Mouse (Mus musculus) left cerebral cortex, adult 6 months (tissue): ENCODE results near the gene Maob. TPM values are rescaled to one million over a fixed set of nuclear protein-coding genes. Genes with fewer than 3 reads are reported as not detected.

Experiments
- long read RNA-seq, 2 experiments: library from polyadenylated mRNA; unstranded; transcript quantifications; one replicate each; pipeline ENCODE4 v2.0.0; 2019 to 2020
- polyA plus RNA-seq: library from polyadenylated mRNA; unstranded; fragments of <200 nt; fragmentation: Nextera tagmentation; gene quantifications from 2 replicates; pipeline ENCODE4 v1.2.3, GENCODE M21; 2021

Gene Maob
- polyA plus RNA-seq, result 22.6 and 25.6 TPM in 2 replicates
- long read RNA-seq, experiment 1, transcript Maob-201 (15 exons, 2,411 nt), result major isoform, 63 of 71 reads
- long read RNA-seq, experiment 1, partial matches to known transcripts, result 3 of 71 reads
- long read RNA-seq, experiment 1, other reads (novel, unspliced or antisense), result 5 of 71 reads
- long read RNA-seq, experiment 2, transcript Maob-201 (15 exons, 2,411 nt), result major isoform, 20 of 31 reads
- long read RNA-seq, experiment 2, partial matches to known transcripts, result 7 of 31 reads
- long read RNA-seq, experiment 2, other reads (novel, unspliced or antisense), result 4 of 31 reads

GRCm38 (mm10) chrX:16817261-16817769, at the start of gene Maob:
Gene Maob (minus strand): TSS chrX:16817366.

Other genes starting within 250 kb of the Maob start
- gene Maoa, start 197.7 kb downstream of the Maob start, polyA plus RNA-seq, result 6.1 and 7.9 TPM in 2 replicates
- gene Ndp, start 94.4 kb upstream of the Maob start, polyA plus RNA-seq, result 7.9 and 9.7 TPM in 2 replicates